Mouse (Mus musculus) heart, embryonic 15.5 days (tissue): ENCODE measurements at regions not wholly inside any gene's neighbourhood (a gene's known extent, or its start where the extent isn't known, plus 50 kb on each side); places are given as distances from the start of the nearest gene placed in this dataset.
"Not testable (repeated sequence)": the region's sequence is repeated elsewhere in the genome, so short reads cannot be mapped to it uniquely, and the experiment has no call there.

Experiments
- ATAC-seq: fragments of 200-750 bp; cut with Nextera tagmentation; replicated peaks from 2 replicates; pipeline ENCODE4 v1.8.0; 2017; ENCODE audit warnings: low read depth, moderate TSS enrichment; ENCODE audit not compliant: insufficient number of reproducible peaks, insufficient read depth, low FRiP score
- H3K27ac ChIP-seq: fragments of 300-500 bp; sonication (generic); 2 replicates; pipeline ENCODE4 v1.5.1; 2015; ENCODE audit warnings: mild to moderate bottlenecking, inconsistent platforms
- H3K27me3 ChIP-seq: fragments of 300-500 bp; sonication (generic); 2 replicates; pipeline ENCODE4 v1.6.1; 2015; ENCODE audit warnings: inconsistent platforms
- H3K36me3 ChIP-seq: fragments of 300-500 bp; sonication (generic); 2 replicates; pipeline ENCODE4 v1.6.1; 2015; ENCODE audit warnings: mild to moderate bottlenecking, inconsistent platforms
- H3K4me1 ChIP-seq: fragments of 300-500 bp; sonication (generic); replicated peaks from 2 replicates; pipeline ENCODE4 v1.6.1; 2015; ENCODE audit warnings: inconsistent platforms
- H3K4me2 ChIP-seq: fragments of 300-500 bp; sonication (generic); 2 replicates; pipeline ENCODE4 v1.6.1; 2015; ENCODE audit warnings: inconsistent platforms, mild to moderate bottlenecking, moderate library complexity
- H3K4me3 ChIP-seq: fragments of 300-500 bp; sonication (generic); 2 replicates; pipeline ENCODE4 v1.5.1; 2015; ENCODE audit warnings: mild to moderate bottlenecking, inconsistent platforms
- H3K9ac ChIP-seq: fragments of 300-500 bp; sonication (generic); 2 replicates; pipeline ENCODE4 v1.6.1; 2015; ENCODE audit warnings: mild to moderate bottlenecking, inconsistent platforms
- H3K9me3 ChIP-seq: fragments of 300-500 bp; sonication (generic); replicated peaks from 2 replicates; pipeline ENCODE4 v1.6.1; 2016; ENCODE audit warnings: inconsistent platforms
- WGBS: fragments of 180-500 bp; shearing (Covaris S2); methylation state at CpG from one replicate; pipeline ENCODE4 v1.1.7; 2015; ENCODE audit warnings: mixed read lengths; 5-methylcytosine and 5-hydroxymethylcytosine counted together

DNA sequence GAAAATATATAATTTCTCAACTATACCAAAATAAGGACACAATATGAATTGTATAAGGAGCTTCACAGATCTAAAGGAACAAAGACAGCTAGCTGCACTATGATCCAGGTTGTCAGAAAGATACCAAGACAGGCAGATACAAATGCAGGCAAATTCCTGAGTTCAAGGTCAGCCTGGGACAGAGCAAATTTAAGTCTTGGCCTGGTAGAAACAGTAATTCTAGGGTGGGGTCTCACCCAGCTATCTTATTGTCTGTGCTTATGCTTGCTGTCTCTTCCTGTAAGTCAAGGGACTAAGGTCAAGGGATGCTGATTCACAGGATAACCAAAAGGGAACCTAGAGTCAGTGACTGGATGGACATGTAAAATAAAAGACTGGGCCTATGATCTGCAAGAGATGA lies 250.4 kb downstream of the Nucb2 start:
- Histone ChIP-seq H3K27ac (no peak overlapping the region), H3K4me3 (no peak overlapping the region), H3K4me1 (no peaks in the 10 kb centered on the region), H3K36me3 (no peaks in the 10 kb centered on the region), H3K9ac (no peak overlapping the region), H3K9me3 (no peaks in the 10 kb centered on the region), H3K27me3 (no peaks in the 10 kb centered on the region), H3K4me2 (no peak overlapping the region)
- ATAC-seq, result no peak

DNA sequence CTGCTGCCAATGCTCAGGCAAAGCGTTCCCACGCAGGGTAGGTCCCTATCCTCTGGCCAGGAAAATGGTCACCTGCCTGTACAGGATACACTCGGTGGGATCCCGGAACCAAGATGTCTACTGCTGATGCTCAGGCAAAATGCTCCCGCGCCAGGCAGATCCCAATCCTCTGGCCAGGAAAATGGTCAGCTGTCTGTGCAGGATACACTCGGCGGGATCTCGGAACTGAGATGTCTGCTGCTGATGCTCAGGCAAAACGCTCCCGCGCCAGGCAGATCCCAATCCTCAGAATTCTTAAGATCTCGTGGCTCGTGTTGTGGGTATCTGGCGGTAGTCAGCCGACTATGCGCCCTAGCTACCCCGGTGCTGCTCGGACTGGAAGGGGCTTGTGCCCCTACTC lies 288.0 kb downstream of the Nucb2 start:
- not testable (repeated sequence) for H3K9me3 ChIP-seq, H3K4me1 ChIP-seq, H3K36me3 ChIP-seq, H3K27me3 ChIP-seq, H3K4me3 ChIP-seq, H3K4me2 ChIP-seq, H3K27ac ChIP-seq, ATAC-seq, H3K9ac ChIP-seq
- WGBS, result 85% methylated on average over 19 of the region's 19 CpGs

DNA sequence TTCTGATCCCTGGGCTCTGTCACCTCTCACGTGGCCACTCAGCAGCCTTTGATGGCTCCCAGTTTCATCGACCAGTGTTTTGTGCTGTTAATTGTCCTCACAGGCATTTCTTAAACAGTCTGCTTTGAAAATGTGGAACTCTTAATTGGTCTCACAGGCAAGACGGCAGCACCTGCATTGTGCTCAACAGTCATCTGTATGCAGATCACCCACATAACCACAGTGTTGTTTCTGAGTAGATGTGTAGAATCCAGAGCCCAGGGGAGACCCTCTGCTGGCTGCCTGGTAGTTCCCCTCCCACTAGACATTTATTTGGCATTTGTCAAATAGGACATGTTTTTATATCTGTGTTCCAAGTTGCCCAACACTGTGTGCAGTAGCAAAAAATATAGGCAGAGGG lies 304.3 kb downstream of the Nucb2 start:
- Histone ChIP-seq H3K27ac (no peak overlapping the region), H3K4me2 (no peak overlapping the region), H3K27me3 (no peaks in the 10 kb centered on the region), H3K9ac (no peak overlapping the region), H3K9me3 (no peaks in the 10 kb centered on the region), H3K4me1 (no peaks in the 10 kb centered on the region), H3K4me3 (no peak overlapping the region), H3K36me3 (no peaks in the 10 kb centered on the region)
- WGBS, result 57% methylated on average over 3 of the region's 3 CpGs
- no peak for ATAC-seq

DNA sequence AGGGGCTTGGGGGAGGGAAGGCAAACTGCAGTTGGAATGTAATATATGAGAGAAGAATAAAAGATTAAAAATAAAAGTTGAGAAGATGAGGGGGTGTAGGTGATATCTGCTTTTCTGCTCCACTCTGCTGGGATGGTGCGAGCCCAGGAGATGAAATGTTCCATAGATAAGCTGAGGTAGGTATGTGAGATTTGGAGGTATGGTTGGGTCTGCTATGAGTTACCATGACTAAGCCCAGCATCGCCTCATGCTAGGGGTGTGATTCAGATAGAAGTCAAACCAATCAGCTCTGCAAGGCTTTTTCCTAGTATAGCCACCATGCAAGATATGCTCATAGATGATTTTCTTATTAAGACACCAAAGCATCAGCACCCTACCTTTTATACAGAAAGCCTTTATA lies 312.3 kb downstream of the Nucb2 start:
- H3K9me3 ChIP-seq, result no peaks in the 10 kb centered on the region
- ATAC-seq, result no peak
- H3K27me3 ChIP-seq, result no peaks in the 10 kb centered on the region
- 70% methylated on average over 2 of the region's 2 CpGs for WGBS
- no peak overlapping the region for H3K4me2 ChIP-seq
- H3K4me1 ChIP-seq, result no peaks in the 10 kb centered on the region
- H3K4me3 ChIP-seq, result no peak overlapping the region
- H3K36me3 ChIP-seq, result no peaks in the 10 kb centered on the region
- no peak overlapping the region for H3K27ac ChIP-seq
- H3K9ac ChIP-seq, result no peak overlapping the region

DNA sequence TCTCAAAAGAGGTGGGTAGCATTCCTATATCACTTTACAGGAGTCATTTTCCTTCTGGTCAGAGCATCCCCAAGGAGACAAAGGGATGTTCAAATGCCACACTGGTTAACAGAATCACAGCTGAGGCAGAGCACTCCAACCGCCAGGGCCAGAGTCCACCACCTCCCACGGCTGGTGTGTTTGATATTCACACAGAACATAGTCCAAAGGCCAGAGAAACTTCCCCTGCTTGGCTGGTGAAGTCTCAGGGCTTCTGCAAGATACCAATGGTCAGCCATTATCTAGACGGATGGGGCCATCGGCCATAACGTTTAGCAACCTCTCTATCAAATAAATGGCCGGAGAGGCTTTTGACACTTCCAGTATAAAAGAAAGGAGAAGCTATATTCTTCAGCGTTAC lies 313.8 kb downstream of the Nucb2 start:
- ATAC-seq, result no peak
- H3K27ac ChIP-seq, result no peak overlapping the region
- H3K9ac ChIP-seq, result no peak overlapping the region
- H3K4me1 ChIP-seq, result no peaks in the 10 kb centered on the region
- H3K36me3 ChIP-seq, result no peaks in the 10 kb centered on the region
- no peaks in the 10 kb centered on the region for H3K27me3 ChIP-seq
- no peak overlapping the region for H3K4me3 ChIP-seq
- 80% methylated on average over 7 of the region's 7 CpGs for WGBS
- no peaks in the 10 kb centered on the region for H3K9me3 ChIP-seq
- H3K4me2 ChIP-seq, result no peak overlapping the region

DNA sequence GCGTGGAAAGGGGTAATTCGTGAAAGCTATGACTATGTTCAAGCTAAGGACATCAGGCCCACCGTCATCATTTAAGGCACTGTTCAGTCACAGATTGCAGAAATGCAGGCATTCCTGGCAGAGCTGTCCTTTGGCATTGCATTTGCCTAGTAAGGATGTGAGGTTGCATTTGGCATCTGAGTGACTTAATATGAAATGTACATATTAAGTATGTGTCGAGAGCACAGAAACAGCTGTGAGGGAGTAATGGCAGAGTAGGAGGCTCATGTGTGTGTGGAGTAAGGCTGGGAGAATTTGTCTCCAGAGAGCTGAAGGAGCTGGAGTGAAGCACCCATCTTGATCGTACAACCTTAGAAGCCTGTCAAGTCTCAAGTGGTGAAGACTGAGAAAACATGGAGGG lies 316.4 kb downstream of the Nucb2 start:
- ATAC-seq, result no peak
- Histone ChIP-seq H3K4me2 (no peak overlapping the region), H3K27ac (no peak overlapping the region), H3K9me3 (no peaks in the 10 kb centered on the region), H3K4me3 (no peak overlapping the region), H3K4me1 (no peaks in the 10 kb centered on the region), H3K9ac (no peak overlapping the region), H3K36me3 (no peaks in the 10 kb centered on the region), H3K27me3 (no peaks in the 10 kb centered on the region)
- 79% methylated on average over 5 of the region's 5 CpGs for WGBS

DNA sequence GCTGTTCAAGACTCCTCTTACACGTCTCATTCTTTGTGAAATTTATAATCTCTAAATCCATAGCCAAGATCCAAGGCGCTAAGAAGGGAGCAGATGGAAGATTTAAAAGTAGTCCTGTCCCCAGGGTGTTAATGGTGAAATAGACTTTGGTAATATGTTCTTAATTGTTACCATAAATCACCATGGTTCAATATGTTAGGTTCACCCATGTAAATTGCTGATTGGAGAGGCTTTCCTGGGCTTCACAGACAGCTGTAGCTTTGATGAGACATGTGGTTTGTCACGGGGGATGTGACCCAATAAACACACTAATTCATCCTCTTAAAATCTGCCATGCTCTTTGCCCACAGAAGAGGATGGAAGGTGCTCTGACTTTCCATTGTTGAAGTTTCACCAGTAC lies 338.7 kb downstream of the Nucb2 start:
- Histone ChIP-seq H3K4me3 (no peak overlapping the region), H3K27me3 (no peaks in the 10 kb centered on the region), H3K27ac (no peak overlapping the region), H3K36me3 (no peaks in the 10 kb centered on the region), H3K4me1 (no peaks in the 10 kb centered on the region), H3K9ac (no peak overlapping the region), H3K9me3 (no peaks in the 10 kb centered on the region), H3K4me2 (no peak overlapping the region)
- WGBS, result 66% methylated on average over 3 of the region's 3 CpGs
- no peak for ATAC-seq

DNA sequence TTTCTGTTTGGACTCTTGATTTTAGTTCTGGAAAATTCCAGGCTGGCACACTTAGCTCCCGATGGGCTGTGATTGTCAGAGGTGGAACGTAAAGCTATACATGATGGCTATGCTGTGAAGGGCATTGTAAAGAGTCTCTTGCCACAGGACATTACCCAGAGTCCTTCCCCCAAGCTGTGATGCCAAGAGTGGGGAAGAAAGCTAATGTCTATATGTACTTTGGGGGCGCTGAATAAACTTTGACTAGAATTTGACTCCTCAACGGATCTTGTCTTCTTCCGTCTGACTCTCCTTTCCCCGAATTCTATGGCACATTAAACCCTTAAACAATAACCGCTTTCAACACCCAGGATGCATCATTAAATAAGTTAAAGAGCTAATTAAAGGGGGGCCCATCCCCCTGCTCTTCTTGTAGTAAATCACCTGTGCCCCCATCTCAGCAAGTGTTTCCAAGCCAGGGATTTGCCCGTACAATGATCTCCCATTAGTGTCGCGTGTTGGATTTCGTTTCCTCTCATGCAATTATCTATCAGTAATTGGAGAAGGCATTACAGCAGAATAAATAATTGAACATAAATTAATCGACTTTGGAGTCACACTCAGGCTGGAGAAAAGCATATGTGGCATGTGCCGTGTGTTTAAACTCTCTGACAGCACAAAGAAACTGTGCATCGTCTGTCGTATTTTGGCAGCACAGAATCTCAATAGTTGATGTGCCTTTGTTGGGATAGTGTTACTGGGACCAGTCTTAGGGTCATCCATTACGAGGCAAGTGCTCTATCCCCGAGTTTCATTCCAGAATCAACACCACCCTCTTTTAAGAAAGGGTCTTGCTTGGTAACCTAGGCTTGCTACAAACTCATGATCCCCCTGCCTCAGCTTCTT lies 343.9 kb downstream of the Nucb2 start:
- WGBS, result 79% methylated on average over 17 of the region's 17 CpGs
- Histone ChIP-seq H3K27ac (no peak overlapping the region), H3K9me3 (no peaks in the 10 kb centered on the region), H3K27me3 (no peaks in the 10 kb centered on the region), H3K4me1 (no peaks in the 10 kb centered on the region), H3K36me3 (no peaks in the 10 kb centered on the region), H3K9ac (no peak overlapping the region), H3K4me2 (no peak overlapping the region), H3K4me3 (no peak overlapping the region)
- ATAC-seq, result no peak

DNA sequence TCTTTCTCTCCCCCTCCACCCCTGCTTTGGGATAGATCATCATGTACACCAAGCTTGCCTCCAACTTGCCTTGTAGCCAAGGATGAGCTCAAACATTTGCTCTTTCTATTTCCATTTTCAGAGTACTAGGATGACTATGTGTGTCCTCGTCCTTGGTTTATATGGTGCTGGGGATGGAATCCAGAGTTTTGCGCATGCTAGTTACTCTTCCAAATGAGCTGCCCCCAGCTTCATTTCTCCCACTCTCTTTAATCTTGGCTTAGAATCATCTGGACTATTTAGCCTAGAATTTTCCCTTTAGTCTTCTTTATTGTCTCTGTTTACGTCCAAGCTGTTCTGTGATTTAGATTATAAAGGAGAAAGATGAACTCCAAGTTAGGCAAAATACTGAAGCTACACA lies 349.2 kb downstream of the Nucb2 start:
- ATAC-seq, result no peak
- Histone ChIP-seq H3K9me3 (no peaks in the 10 kb centered on the region), H3K9ac (no peak overlapping the region), H3K4me2 (no peak overlapping the region), H3K27ac (no peak overlapping the region), H3K27me3 (no peaks in the 10 kb centered on the region), H3K4me3 (no peak overlapping the region), H3K36me3 (no peaks in the 10 kb centered on the region), H3K4me1 (no peaks in the 10 kb centered on the region)
- WGBS, result 79% methylated on average over 3 of the region's 3 CpGs

DNA sequence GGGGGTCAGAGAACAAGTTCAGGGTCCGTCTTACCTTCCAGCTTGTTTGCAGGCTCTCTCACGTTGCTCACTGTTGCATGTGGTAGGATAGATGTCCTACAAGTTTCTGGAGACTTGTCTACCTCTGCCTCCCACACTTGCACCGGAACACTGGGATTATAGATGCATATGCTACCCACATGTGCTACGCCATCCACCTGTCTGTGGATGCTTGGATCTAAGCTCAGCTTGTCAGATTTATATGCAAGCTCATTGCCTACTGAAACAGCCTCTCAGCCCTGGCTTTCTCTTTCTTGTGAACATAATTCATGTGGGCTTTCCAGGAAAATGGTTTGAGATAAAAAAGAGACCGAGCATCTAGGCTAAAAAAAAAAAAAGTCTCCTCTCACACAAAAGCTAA lies 353.0 kb downstream of the Nucb2 start:
- WGBS, result 73% methylated on average over 5 of the region's 5 CpGs
- no peak for ATAC-seq
- no peak overlapping the region for H3K27ac ChIP-seq
- H3K4me1 ChIP-seq, result no peaks in the 10 kb centered on the region
- H3K9ac ChIP-seq, result no peak overlapping the region
- H3K36me3 ChIP-seq, result no peaks in the 10 kb centered on the region
- H3K9me3 ChIP-seq, result no peaks in the 10 kb centered on the region
- H3K4me2 ChIP-seq, result no peak overlapping the region
- H3K4me3 ChIP-seq, result no peak overlapping the region
- no peaks in the 10 kb centered on the region for H3K27me3 ChIP-seq

DNA sequence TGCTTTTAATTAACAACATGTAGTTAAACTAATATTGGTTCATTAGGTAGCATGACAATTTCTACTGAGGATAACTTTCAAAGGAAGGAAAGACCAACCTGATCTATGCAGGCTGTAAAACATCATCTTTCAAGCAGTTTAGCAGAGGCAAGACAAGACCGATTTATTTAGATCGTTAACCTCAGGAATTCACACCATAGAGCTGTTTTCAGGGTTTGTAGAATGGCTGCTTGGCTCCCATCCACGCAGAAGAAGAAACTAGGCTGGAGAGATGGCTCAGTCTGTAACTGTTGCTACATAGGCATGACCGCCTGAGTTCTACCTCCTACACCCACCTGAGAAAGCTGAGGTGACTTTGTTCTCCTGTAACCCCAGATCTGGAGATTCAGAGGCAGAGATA lies 353.6 kb downstream of the Nucb2 start:
- ATAC-seq, result no peak
- H3K4me3 ChIP-seq, result no peak overlapping the region
- no peaks in the 10 kb centered on the region for H3K36me3 ChIP-seq
- H3K27ac ChIP-seq, result no peak overlapping the region
- no peaks in the 10 kb centered on the region for H3K4me1 ChIP-seq
- no peaks in the 10 kb centered on the region for H3K27me3 ChIP-seq
- H3K4me2 ChIP-seq, result no peak overlapping the region
- H3K9me3 ChIP-seq, result no peaks in the 10 kb centered on the region
- H3K9ac ChIP-seq, result no peak overlapping the region
- WGBS, result 73% methylated on average over 4 of the region's 4 CpGs

DNA sequence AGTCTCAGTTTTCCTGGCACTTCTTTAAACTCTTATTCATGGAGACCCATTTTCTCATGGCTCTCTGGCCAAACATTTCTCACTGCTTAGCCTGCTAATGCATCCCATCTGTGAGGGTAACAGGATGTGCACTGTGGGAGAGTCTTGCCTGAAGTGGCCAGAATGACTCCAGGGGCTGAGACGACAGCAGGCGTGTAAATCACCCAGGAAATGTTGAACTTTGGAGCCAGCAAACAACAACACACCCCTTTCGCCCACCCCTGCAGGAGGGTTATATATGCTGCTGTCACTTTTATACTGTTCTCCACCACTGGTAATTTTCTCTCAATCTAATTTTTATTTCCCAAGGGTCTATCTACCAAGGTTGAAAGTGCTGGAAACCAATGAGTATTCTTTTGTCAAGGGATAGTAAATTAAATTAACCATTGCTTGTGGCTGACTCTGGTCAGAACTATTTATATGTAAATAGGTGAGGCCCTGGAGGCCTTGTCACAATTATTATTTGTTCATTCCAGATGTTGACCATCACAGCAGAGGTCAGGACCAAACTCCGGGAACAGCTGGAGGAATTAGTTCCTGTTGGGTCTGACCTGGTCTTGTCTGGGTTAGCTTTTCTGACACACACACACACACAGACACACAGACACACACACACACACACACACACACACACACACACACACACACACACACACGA lies 378.2 kb downstream of the Nucb2 start:
- Histone ChIP-seq H3K4me3 (no peak overlapping the region), H3K4me1 (no peaks in the 10 kb centered on the region), H3K4me2 (no peak overlapping the region), H3K36me3 (no peaks in the 10 kb centered on the region), H3K9me3 (no peaks in the 10 kb centered on the region), H3K9ac (no peak overlapping the region), H3K27ac (no peak overlapping the region), H3K27me3 (no peaks in the 10 kb centered on the region)
- no peak for ATAC-seq
- 67% methylated on average over 5 of the region's 5 CpGs for WGBS
